Mouse (Mus musculus) limb, embryonic 14.5 days (tissue): ENCODE data around the gene Gm4027. TPM values are rescaled to one million over a fixed set of nuclear protein-coding genes. Genes with fewer than 3 reads are reported as not detected.
"Not testable (repeated sequence)": the region's sequence is repeated elsewhere in the genome, so short reads cannot be mapped to it uniquely, and the experiment has no call there.

Experiments used
- ATAC-seq: fragments of 200-750 bp; cut with Nextera tagmentation; 2 replicates; pipeline ENCODE4 v1.8.0; 2017; ENCODE audit warnings: low read depth, moderate number of reproducible peaks, moderate TSS enrichment; ENCODE audit not compliant: low FRiP score
- DNase-seq: peaks from one replicate; pipeline ENCODE4 v3.0.0-alpha.2; 2015; ENCODE audit warnings: low spot score
- H3K27ac ChIP-seq: fragments of 300-500 bp; sonication (generic); replicated peaks from 2 replicates; pipeline ENCODE4 v1.5.1; 2014; ENCODE audit warnings: low read depth, mild to moderate bottlenecking, low read length, moderate library complexity, mixed read lengths
- H3K27me3 ChIP-seq: fragments of 300-500 bp; sonication (generic); 2 replicates; pipeline ENCODE4 v1.6.1; 2014; ENCODE audit warnings: low read length, mixed read lengths; ENCODE audit not compliant: control insufficient read depth, insufficient read depth
- H3K36me3 ChIP-seq: fragments of 300-500 bp; sonication (generic); 2 replicates; pipeline ENCODE4 v1.6.1; 2014; ENCODE audit warnings: mild to moderate bottlenecking, low read length, moderate library complexity, mixed read lengths; ENCODE audit not compliant: control insufficient read depth, insufficient read depth
- H3K4me1 ChIP-seq: fragments of 300-500 bp; sonication (generic); 2 replicates; pipeline ENCODE4 v1.6.1; 2014; ENCODE audit warnings: antibody characterized with exemption, low read length, mixed read lengths; ENCODE audit not compliant: control insufficient read depth, insufficient read depth
- H3K4me2 ChIP-seq: fragments of 300-500 bp; sonication (generic); replicated peaks from 2 replicates; pipeline ENCODE4 v1.6.1; 2014; ENCODE audit warnings: low read depth, mild to moderate bottlenecking, low read length, moderate library complexity; ENCODE audit not compliant: severe bottlenecking
- H3K4me3 ChIP-seq: fragments of 300-500 bp; sonication (generic); replicated peaks from 2 replicates; pipeline ENCODE4 v1.5.1; 2014; ENCODE audit warnings: low read length
- H3K9ac ChIP-seq: fragments of 300-500 bp; sonication (generic); 2 replicates; pipeline ENCODE4 v1.6.1; 2014; ENCODE audit warnings: mild to moderate bottlenecking, low read depth, low read length, moderate library complexity; ENCODE audit not compliant: severe bottlenecking
- H3K9me3 ChIP-seq: fragments of 300-500 bp; sonication (generic); 2 replicates; pipeline ENCODE4 v1.6.1; 2016; ENCODE audit warnings: low read length; ENCODE audit not compliant: control insufficient read depth
- WGBS: fragments of 180-500 bp; shearing (Covaris S2); extraction: QIAGEN DNeasy Blood & Tissue Kit; methylation state at CpG from one replicate; pipeline ENCODE4 v1.1.7; 2014; 5-methylcytosine and 5-hydroxymethylcytosine counted together
- polyA plus RNA-seq, 2 experiments: library from polyadenylated mRNA; depleted of rRNA in 1 of 2; stranded (reverse) in 1 of 2; unstranded in 1 of 2; fragments of >200 nt; fragmentation: Nextera tagmentation in 1 of 2; extraction: Ambion mirVana in 1 of 2; gene quantifications; 2 replicates each; pipeline versions ENCODE4 v1.2.1 to v1.2.3; 2012 to 2014

The Gm4027 gene
- polyA plus RNA-seq (2012; rRNA removed), result not detected in 2 replicates
- polyA plus RNA-seq (2014; fragmentation: Nextera tagmentation; extraction: Ambion mirVana), result not detected in 2 replicates

GRCm38 (mm10) chr12:87618569-87618968, at the start of gene Gm4027:
Gene Gm4027 (plus strand): TSS chr12:87618869.
- DNase-seq, H3K9me3 ChIP-seq, H3K27me3 ChIP-seq, H3K4me3 ChIP-seq, ATAC-seq, H3K4me1 ChIP-seq, H3K27ac ChIP-seq, H3K9ac ChIP-seq, H3K4me2 ChIP-seq, H3K36me3 ChIP-seq: not testable (repeated sequence)
- 93% methylated on average over 4 of the region's 7 CpGs for WGBS

- not testable (repeated sequence) for H3K4me2 ChIP-seq, H3K36me3 ChIP-seq, ATAC-seq, H3K27ac ChIP-seq, H3K9ac ChIP-seq, H3K9me3 ChIP-seq, H3K27me3 ChIP-seq, H3K4me1 ChIP-seq, DNase-seq, H3K4me3 ChIP-seq
- 2% methylated on average over 2 of the region's 2 CpGs for WGBS
Observed at GRCm38 (mm10) chr12:87601388-87601787, 17.3 kb upstream of the Gm4027 start.

GRCm38 (mm10) chr12:87602388-87602787, 16.3 kb upstream of the Gm4027 start, which contains the start of gene Oog1:
Gene Oog1 (plus strand): TSS chr12:87602688.
- H3K27ac ChIP-seq, H3K4me3 ChIP-seq, DNase-seq, H3K36me3 ChIP-seq, H3K27me3 ChIP-seq, ATAC-seq, H3K9ac ChIP-seq, H3K4me2 ChIP-seq, H3K4me1 ChIP-seq, H3K9me3 ChIP-seq: not testable (repeated sequence)
- 93% methylated on average over 1 of the region's 2 CpGs for WGBS

GRCm38 (mm10) chr12:87644520-87644919, 25.9 kb downstream of the Gm4027 start, which contains the start of gene Gm16381:
Gene Gm16381 (minus strand): TSS chr12:87644620.
- H3K27ac ChIP-seq, H3K36me3 ChIP-seq, H3K4me2 ChIP-seq, H3K9me3 ChIP-seq, DNase-seq, ATAC-seq, H3K4me3 ChIP-seq, H3K4me1 ChIP-seq, H3K27me3 ChIP-seq, H3K9ac ChIP-seq: not testable (repeated sequence)
- WGBS, result 80% methylated on average over 1 of the region's 2 CpGs

- not testable (repeated sequence) for H3K27ac ChIP-seq, H3K9ac ChIP-seq, H3K36me3 ChIP-seq, H3K9me3 ChIP-seq, H3K4me3 ChIP-seq, H3K4me2 ChIP-seq, ATAC-seq, H3K27me3 ChIP-seq, H3K4me1 ChIP-seq, DNase-seq
- WGBS, result 84% methylated on average over 2 of the region's 4 CpGs
Observed at GRCm38 (mm10) chr12:87652916-87653703, 34.4 kb downstream of the Gm4027 start.

Other genes with a start within 250 kb of the Gm4027 start
- 23.3 and 35.2 TPM in 2 replicates for gene Sptlc2, start 230.5 kb upstream of the Gm4027 start, polyA plus RNA-seq (2012; rRNA removed)
- gene Sptlc2, start 230.5 kb upstream of the Gm4027 start, polyA plus RNA-seq (2014; fragmentation: Nextera tagmentation; extraction: Ambion mirVana), result 80.8 and 85.5 TPM in 2 replicates
- gene Slirp, start 175.0 kb upstream of the Gm4027 start, polyA plus RNA-seq (2012; rRNA removed), result 62.4 and 83.4 TPM in 2 replicates
- gene Slirp, start 175.0 kb upstream of the Gm4027 start, polyA plus RNA-seq (2014; fragmentation: Nextera tagmentation; extraction: Ambion mirVana), result 292 and 314 TPM in 2 replicates
- 60.2 and 62.2 TPM in 2 replicates for gene Alkbh1, start 174.9 kb upstream of the Gm4027 start, polyA plus RNA-seq (2012; rRNA removed)
- gene Alkbh1, start 174.9 kb upstream of the Gm4027 start, polyA plus RNA-seq (2014; fragmentation: Nextera tagmentation; extraction: Ambion mirVana), result 48.3 and 59.0 TPM in 2 replicates
- gene Snw1, start 146.6 kb upstream of the Gm4027 start, polyA plus RNA-seq (2012; rRNA removed), result 30.8 and 45.3 TPM in 2 replicates
- 125 and 134 TPM in 2 replicates for gene Snw1, start 146.6 kb upstream of the Gm4027 start, polyA plus RNA-seq (2014; fragmentation: Nextera tagmentation; extraction: Ambion mirVana)
- not detected in 2 replicates for gene Gm5788, start 124.1 kb upstream of the Gm4027 start, polyA plus RNA-seq (2012; rRNA removed)
- gene Gm5788, start 124.1 kb upstream of the Gm4027 start, polyA plus RNA-seq (2014; fragmentation: Nextera tagmentation; extraction: Ambion mirVana), result not detected in 2 replicates
- not detected in 2 replicates for gene Gm8300, start 104.6 kb upstream of the Gm4027 start, polyA plus RNA-seq (2012; rRNA removed)
- gene Gm8300, start 104.6 kb upstream of the Gm4027 start, polyA plus RNA-seq (2014; fragmentation: Nextera tagmentation; extraction: Ambion mirVana), result not detected in 2 replicates
- gene Oog1, start 16.2 kb upstream of the Gm4027 start, polyA plus RNA-seq (2012; rRNA removed), result not detected in 2 replicates
- gene Oog1, start 16.2 kb upstream of the Gm4027 start, polyA plus RNA-seq (2014; fragmentation: Nextera tagmentation; extraction: Ambion mirVana), result not detected in 2 replicates
- gene Gm16381, start 25.8 kb downstream of the Gm4027 start, polyA plus RNA-seq (2012; rRNA removed), result not detected in 2 replicates
- gene Gm16381, start 25.8 kb downstream of the Gm4027 start, polyA plus RNA-seq (2014; fragmentation: Nextera tagmentation; extraction: Ambion mirVana), result not detected in 2 replicates
- not detected in 2 replicates for gene Gm21319, start 156.9 kb downstream of the Gm4027 start, polyA plus RNA-seq (2012; rRNA removed)
- not detected in 2 replicates for gene Gm21319, start 156.9 kb downstream of the Gm4027 start, polyA plus RNA-seq (2014; fragmentation: Nextera tagmentation; extraction: Ambion mirVana)
- not detected in 2 replicates for gene Gm21936, start 176.6 kb downstream of the Gm4027 start, polyA plus RNA-seq (2012; rRNA removed)
- gene Gm21936, start 176.6 kb downstream of the Gm4027 start, polyA plus RNA-seq (2014; fragmentation: Nextera tagmentation; extraction: Ambion mirVana), result not detected in 2 replicates
- not detected in 2 replicates for gene BB287469, start 197.7 kb downstream of the Gm4027 start, polyA plus RNA-seq (2012; rRNA removed)
- gene BB287469, start 197.7 kb downstream of the Gm4027 start, polyA plus RNA-seq (2014; fragmentation: Nextera tagmentation; extraction: Ambion mirVana), result not detected in 2 replicates
- gene Gm2001, start 223.5 kb downstream of the Gm4027 start, polyA plus RNA-seq (2012; rRNA removed), result not detected in 2 replicates
- gene Gm2001, start 223.5 kb downstream of the Gm4027 start, polyA plus RNA-seq (2014; fragmentation: Nextera tagmentation; extraction: Ambion mirVana), result not detected in 2 replicates